Mouse (Mus musculus): ENCODE measurements around the gene Tbc1d2. TPM values are rescaled to one million over a fixed set of nuclear protein-coding genes. Genes with fewer than 3 reads are reported as not detected.

The Tbc1d2 gene
- 7.9 and 8.4 TPM in 2 replicates for polyA plus RNA-seq (2012; rRNA removed)

DNA sequence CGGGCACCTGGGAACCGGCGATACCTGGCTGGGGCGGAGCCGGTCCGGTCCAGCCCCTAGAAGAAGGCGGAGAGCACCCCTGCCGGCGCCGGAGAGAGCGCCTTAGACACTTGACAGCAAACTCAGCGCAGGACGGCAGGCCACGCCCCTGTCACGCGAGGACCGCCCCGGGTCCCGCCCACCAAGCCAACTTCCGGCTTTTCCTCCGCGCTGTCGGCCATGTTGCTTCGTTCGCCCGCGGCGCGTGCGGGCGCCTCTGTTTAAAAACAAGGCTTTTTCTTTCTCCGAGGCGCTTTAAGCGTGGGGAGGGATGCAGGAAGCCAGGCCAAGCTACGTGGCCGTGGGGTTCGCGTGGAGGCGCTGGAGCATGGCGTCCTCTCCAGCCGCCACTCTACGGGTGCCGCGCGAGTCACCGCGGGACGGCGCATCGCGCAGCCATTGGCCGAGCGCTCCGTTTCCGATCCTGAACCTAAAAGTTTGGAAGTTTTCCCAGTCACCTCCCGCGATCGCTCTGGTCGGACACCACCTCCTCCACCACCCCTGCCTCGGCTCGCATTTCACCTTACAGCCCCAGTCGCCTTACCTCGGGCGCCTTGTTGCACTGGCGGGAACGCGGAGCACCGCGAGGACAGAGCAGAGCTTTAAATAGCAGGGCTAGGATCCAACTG lies at the start of gene Tbc1d2:
Gene Tbc1d2 (minus strand): TSS at position 124 of the 668 bp plus-strand sequence.
- no peak for DNase-seq (ENCODE audit: low read depth, low spot score)
- WGBS: under 1% methylated on average over 69 of the region's 69 CpGs

DNA sequence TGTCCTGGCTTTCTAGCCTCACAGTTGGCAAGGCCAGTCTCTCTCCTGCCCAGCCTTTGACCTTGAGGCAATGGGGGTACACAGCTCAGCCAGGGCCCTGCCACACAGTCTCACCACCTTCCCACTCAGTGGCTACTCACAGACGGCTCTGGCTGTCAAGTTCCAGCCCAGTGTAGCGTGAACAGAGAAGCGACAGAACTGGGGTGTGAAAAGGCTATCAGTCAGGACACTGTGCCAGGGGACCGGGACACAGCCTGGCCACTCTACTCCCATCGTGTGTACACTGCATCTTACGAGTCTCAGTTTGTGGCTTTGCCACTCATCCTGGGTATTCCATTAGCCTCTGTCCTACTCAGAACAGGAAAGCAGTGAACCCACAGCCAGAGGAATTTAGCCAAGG lies 46.5 kb upstream of the Tbc1d2 start:
- 74% methylated on average over 6 of the region's 6 CpGs for WGBS
- DNase-seq (ENCODE audit: low read depth, low spot score): no peak

DNA sequence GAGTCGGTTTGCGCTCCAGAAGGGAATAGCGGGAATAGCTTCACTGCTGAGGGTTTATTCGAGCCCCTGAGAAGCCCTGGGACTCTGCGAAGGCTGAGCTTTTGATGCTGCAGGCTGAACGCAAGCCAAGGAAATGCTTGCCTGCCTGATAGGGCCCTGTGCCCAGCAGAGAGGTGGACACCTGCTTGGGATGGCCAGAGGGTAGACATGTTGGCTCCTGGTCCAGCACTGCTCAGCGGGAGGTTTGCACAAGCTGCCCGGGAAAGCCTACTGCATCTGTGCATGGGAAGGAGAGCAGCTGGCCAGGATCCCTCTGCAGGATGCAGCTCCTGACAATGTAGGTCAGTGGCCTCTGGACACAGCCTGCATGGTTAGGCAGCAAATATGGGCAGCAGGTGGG lies 40.6 kb upstream of the Tbc1d2 start:
- DNase-seq (ENCODE audit: low read depth, low spot score): no peak
- WGBS: 85% methylated on average over 8 of the region's 8 CpGs

DNA sequence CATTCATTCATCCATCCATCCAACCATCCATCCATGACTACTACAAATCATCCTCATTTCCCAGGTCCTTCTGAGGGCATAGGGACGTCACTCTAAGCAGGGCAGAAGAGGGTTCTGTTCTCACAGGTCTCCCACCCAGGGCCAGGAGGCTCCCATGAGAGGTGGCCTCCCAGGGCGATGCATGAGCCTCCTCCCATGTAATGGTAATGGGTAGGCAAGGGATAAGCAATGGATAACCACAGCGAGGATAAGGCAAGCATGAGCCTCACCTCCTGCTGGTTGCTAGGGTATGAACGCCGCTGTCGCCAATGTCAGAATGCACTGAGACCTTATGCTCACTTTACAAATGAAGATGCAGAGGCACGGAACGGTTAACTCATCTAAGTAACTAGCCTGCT lies 40.0 kb upstream of the Tbc1d2 start:
- WGBS: 83% methylated on average over 8 of the region's 8 CpGs

DNA sequence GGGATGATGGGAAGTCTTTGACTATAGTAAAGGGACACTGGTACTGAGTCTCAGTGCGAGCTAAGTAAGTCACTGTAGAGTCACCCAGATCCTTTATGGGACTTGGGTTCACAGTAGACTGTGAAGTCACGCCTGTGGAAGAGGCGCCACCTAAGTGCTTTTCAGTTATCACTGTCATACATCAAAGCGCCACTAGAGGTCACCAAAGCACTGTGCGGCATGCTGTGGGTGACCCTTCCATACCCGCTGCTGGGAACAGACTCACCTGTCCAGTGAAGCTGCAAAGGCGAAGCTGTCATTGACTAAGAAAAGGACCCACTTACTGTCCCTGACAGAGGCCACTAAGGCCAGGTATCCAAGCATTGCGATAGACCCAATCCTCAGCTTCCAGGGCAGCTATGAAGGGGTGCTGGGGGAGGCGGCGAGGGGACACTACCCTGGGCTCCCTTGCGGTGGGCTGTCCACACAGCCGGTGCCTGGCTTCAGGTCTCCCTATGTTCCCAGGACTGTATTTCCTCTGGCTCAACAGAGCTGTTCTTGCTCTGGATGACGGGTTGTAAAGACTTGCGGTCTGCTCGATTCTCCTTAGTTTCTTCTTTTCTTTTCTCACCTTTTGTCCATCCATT lies 39.5 kb upstream of the Tbc1d2 start:
- 45% methylated on average over 15 of the region's 15 CpGs for WGBS

More for the DNA sequence above, 40.0 kb upstream of the Tbc1d2 start:
- DNase-seq (ENCODE audit: low read depth, low spot score): no peak

DNA sequence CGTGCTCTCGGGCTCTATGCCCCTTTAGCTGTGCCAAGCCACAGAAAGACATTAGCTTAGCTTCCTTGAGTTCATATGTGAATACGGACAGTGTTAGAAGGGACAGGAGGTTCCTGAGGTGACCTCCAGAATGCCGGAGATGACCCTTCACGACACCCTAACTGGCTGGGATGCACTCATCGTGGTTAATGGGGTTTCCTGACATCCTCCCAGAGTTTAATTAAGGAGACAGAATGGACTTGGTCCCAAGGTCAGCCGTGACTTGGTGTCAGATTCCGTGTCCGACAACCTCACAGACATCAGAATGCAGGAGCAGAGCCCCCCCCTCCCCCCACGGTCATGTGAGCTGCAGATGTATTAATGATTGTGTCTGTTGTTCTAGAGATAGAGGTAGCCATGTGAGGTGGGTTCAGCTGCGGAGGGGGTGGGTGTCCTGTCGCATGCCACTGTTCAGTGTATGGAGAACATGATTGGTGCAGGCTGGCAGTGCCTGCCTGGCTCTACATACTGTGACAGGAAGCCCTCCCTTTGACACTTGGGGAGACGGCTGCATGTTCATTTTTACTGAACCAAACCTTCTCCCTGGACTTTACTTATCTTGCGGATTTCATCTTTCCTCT lies 38.3 kb upstream of the Tbc1d2 start:
- no peak for DNase-seq (ENCODE audit: low read depth, low spot score)
- 79% methylated on average over 14 of the region's 14 CpGs for WGBS

More for the DNA sequence above, 39.5 kb upstream of the Tbc1d2 start:
- peak; percentile 38 for DNase-seq (ENCODE audit: low read depth, low spot score)

DNA sequence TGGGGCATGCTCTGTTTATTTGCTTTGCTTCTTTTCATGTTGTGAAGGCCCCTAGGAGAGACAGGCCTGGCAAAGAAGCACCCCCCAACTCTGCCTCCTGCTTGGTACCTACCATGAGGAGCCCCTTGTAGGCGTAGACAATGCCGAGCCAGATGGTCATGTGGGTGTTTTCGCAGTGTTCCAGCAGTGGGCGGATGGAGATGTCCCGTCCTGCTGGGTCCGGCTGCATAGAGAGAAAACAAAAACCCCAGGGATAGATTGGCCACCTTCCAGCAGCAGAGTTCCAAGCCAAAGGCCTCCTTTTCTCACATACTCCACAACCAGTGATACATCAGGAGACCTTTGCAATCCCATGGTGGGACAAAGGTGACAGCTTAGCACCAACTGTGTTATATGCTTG lies 34.2 kb upstream of the Tbc1d2 start:
- no peak for DNase-seq (ENCODE audit: low read depth, low spot score)
- 51% methylated on average over 6 of the region's 6 CpGs for WGBS

DNA sequence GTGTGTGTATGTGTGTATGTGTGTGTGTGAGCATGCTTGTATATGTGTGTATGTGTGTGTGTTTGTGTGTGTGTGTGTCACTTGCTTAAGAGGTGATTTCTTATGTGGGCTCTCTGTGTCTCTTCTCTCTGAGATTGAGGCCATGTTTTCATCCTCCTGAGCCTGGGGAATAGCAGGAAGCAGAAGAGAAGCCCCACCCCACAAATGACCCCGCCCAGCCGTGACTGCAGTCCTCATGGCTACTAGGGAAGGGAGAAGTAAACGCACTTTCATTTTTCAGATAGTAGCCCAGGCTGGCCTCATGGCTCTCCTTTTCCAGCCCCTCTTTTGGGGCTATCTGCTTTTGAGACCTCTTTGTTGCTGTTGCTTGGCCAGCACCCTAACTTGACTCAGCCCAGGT lies 26.6 kb upstream of the Tbc1d2 start:
- DNase-seq (ENCODE audit: low read depth, low spot score): no peak
- WGBS: 25% methylated on average over 3 of the region's 3 CpGs

DNA sequence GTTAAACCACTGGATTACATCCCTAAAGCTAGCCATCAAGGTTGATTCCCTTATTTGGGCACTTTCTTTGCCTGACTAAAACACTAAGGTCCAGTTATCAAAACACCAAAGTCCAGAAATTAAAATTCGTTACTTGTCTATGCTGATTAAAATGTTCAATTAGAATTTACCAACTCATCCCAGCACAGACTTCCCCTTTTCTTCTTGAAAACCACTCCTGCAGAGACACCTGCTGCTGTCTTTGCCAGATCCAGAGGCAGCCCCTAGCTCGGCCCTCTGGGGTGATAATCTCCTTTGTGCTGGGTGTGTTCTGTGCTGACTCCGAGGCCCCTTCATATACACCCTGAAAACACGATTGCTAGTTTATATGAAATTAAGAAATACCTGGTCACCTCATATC lies 26.0 kb upstream of the Tbc1d2 start:
- no peak for DNase-seq (ENCODE audit: low read depth, low spot score)
- 58% methylated on average over 4 of the region's 4 CpGs for WGBS

DNA sequence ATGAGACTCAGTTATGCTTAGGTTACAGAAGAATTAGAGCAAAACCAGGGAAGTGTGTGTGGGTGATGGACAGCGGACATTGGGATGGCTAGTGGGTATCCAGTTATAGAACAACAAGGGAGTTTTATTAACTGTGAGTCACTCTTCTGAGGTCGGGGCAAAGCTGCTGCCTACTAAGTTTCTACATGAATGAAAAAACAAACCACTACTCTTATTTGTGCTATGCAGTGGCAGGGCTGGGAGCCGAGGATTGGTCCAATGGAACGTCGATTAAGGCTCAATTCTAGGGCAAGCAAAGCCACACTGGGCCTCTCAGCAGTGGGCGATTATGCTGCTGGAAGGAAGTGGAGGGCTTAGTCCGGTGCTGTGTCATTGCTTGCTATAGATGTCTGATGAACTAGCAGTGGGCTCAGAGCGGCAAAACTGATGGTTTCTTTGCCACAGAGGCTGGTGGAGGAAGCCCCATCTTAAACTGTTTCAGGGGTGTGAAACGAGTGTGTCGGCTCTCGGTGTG lies 25.3 kb upstream of the Tbc1d2 start:
- no peak for DNase-seq (ENCODE audit: low read depth, low spot score)
- WGBS: 74% methylated on average over 11 of the region's 11 CpGs

DNA sequence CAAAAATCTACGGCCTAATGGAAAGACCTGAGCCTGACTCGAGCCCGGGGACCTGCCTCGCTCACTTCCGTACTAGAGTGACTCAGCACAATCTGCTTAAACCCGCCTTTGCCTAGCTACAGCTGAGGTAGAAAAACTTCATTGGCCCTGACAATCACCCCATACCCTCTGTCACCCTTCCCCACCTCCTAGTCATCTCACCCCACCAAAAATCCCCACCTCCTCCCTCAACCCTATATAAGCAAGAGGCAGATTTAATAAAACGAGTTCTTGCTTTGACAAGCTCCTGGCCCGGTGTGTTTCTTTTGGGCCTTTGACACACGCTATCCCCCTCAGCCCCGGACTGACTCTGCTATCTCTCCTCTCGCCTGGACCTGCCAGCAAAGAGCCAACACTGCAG lies 18.6 kb upstream of the Tbc1d2 start:
- 67% methylated on average over 11 of the region's 11 CpGs for WGBS
- DNase-seq (ENCODE audit: low read depth, low spot score): no peak

DNA sequence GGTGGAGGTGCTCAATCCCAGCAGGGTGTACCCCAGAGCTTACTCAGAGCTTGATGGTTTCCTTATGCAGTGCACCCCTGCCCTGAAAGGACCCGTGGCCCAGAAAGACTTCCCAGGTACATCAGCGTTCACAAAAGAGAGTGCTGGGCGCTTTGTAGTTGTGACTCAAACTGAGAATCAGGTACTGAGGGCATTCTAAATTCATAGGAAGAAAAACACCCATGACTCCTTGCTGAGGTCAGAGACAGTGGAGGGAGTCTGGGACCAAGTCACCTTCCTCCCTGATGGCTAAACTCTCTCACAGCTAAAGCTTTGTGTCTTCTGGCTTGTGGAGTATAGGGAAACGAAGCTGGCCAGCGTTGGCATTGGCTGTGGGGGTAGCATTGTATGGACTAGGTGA lies 16.4 kb upstream of the Tbc1d2 start:
- 70% methylated on average over 5 of the region's 5 CpGs for WGBS

DNA sequence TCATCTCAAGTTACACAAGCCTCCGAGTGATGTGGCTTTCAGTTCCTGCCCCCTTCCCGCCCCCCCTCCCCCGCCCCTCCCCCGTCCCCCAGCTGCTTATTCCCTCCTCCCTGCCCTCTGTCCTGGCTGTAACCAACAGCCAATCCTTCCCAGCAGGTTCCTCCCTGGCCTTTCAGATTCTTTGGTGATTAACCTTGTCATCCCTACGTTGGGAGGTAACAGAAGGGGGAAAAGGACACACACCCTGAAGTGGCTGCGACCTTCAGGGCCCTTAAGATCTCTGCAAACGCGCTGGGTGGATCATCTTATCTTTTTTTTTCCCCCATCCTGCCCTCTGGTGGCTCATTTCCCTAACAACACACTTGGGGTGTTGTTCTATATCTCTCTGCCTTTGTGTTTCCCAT lies 15.4 kb upstream of the Tbc1d2 start:
- DNase-seq (ENCODE audit: low read depth, low spot score): no peak
- WGBS: 8% methylated on average over 8 of the region's 8 CpGs

More for the DNA sequence above, 16.4 kb upstream of the Tbc1d2 start:
- DNase-seq (ENCODE audit: low read depth, low spot score): no peak

DNA sequence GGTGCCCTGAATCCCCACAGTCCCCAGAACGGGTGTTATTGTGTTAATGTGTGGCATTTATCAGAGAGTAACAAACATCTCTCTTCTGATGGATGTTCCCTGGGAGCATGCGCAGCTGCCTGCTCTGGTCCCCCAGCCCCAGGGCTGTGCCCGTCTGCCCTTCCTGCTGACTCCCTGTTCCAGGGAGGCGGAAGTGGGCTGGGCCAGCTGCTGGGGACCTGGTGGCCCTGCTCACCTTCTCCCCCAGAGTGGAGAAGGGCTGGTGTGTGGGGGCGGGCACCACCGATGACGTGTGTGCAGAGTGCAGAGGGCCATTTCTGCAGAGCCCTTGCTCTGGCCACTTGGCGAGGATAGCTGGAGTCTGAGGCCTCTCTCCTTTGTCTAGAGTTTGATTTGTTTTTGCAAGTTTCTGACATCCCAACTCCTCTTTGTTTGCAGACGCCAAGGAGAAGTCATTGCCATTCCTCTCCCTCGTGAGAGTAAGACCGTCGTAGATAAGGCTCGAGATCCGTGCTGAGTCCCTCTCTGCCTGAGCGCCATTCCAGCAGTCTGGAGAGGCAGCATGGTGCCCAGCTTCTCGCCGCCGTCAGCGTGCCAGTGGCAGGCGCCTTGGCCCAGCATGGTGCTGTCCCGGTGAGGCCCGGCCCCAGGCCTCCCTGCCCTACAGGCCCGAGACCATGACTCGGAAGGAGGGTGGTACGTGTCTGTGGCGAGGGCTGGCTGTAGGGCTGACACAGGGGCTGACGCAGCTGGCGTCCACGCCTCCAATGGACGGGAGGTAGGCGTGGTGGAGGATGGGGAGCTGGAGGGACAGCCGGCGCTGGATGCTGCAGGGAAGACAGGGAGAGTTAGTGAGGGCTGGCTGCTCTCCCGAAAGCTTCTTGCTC lies 14.4 kb upstream of the Tbc1d2 start:
- WGBS: 17% methylated on average over 34 of the region's 34 CpGs
- DNase-seq (ENCODE audit: low read depth, low spot score): no peak

DNA sequence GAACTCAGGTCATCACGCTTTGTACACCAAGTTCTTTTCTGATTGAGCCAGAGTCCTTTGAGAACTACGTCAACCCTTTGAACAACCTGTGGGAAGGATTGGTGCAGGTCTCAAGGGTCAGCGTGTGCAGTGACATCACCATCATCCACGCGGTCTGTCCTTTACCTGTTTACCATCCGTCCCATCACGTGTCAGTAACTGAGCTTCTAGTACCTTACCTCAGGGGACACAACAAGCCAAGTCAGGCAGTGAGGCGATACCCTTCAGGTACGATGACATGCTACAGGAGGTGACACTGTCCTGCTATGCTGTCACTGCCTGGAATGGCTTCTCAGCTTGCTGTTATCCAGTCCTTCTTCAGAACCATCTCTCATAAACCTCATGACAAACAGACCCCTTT lies 11.4 kb upstream of the Tbc1d2 start:
- WGBS: 47% methylated on average over 9 of the region's 9 CpGs
- no peak for DNase-seq (ENCODE audit: low read depth, low spot score)

DNA sequence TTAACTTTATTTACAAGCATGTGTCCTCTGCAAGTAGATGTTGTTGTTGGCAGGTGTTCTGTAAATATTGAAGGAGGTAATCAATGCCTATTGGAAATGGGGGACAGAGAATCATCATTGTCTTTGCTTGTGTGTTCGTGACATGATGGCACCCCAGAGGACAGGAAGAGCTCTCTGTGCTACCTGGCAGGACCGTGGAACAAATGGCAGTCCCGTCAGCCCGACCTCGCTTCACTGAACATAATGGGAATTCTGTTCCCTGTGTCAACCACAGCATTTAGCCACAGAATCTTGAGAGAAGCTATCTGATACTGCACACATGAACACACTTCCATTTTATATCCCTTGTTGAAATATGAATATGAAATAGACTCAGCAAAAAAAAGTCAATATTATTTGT lies 8.9 kb upstream of the Tbc1d2 start:
- DNase-seq (ENCODE audit: low read depth, low spot score): no peak
- WGBS: 62% methylated on average over 5 of the region's 5 CpGs

DNA sequence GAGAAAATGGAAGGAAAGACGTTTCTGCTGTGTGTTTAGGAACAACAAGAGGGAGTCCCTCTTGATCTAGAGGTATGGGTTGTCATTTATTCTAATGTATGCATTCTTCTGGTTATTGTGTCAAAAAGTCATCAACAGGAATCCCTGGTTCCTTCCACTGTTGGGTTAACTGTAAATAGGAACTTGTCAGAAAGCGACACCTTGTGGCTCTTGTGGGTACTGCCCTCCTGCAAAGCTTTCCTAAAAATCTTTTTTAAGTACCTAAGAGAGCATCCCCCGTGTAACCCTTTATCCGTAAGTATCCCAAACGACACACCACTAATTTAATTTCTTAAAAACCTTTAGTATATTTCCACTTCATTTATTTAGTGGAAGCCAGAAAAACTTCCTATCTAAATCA lies 7.1 kb upstream of the Tbc1d2 start:
- WGBS: 4% methylated on average over 5 of the region's 5 CpGs

DNA sequence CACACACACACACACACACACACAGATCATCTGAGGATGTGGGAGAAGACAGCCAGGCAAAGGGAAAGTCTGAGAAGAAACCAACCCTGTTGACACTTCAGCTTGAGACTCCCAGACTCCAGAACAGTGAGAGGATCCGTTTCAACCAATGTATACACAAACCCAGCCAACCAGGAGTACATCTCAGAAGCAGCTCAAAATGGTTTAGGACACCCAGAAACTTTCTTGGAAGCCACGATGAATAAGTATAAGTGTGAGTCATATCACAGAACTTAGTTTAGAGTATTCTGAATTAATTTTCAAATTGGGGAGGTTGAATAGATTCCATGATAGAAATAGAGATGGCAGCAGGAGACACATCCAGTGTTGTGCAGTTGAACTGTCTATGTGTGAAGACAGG lies 5.9 kb upstream of the Tbc1d2 start:
- WGBS: 65% methylated on average over 2 of the region's 2 CpGs
- no peak for DNase-seq (ENCODE audit: low read depth, low spot score)

More for the DNA sequence above, 7.1 kb upstream of the Tbc1d2 start:
- no peak for DNase-seq (ENCODE audit: low read depth, low spot score)

DNA sequence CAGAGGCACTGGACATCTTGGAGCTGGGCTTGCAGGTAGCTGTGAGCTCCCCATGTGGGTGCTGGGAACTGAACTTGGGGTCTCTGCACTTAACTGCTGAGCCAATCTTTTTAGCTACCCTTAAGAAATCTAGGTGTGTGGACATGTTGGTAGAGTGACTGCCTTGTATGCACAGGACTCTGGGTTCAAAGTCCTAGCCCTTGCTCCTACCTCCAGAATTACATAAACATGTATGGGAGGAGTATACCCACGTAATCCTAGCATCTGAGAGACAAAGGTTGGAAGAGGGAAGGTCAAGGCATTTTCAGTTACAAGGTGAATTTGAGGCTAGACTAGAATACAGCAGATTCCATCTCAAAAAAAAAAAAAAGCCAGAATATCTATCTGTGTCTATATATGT lies 5.3 kb upstream of the Tbc1d2 start:
- WGBS: 19% methylated on average over 1 of the region's 1 CpGs
- no peak for DNase-seq (ENCODE audit: low read depth, low spot score)

DNA sequence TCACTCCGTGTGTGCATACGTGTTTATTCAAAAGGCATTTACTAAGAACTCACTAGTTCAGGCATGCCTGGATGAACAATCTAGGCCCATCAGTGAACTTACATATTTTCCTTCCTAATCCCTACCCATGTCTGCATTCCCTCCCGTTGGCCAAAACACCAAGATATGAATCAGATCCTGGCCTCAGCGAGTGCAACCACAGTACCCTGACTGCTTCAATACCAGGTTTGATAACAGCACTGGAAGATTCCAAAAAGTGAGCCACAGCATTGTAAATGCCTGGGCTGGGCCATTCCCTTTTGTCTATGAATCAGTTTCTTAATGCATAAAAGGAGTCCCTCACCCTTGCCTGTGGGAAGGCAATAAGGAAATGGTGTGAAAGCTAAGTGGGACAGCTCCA lies 848 bp downstream of the Tbc1d2 start:
- no peak for DNase-seq (ENCODE audit: low read depth, low spot score)
- 29% methylated on average over 4 of the region's 4 CpGs for WGBS

Data from large intestine, adult 2 months (tissue).